Mouse (Mus musculus) embryo, embryonic 11.5 days (tissue): ENCODE measurements around the gene Scarb1.

Experiments used
- DNase-seq: peaks from one replicate; pipeline ENCODE4 v3.0.0-alpha.2; 2012; ENCODE audit warnings: low read depth, low spot score

Scarb1 gene

GRCm38 (mm10) chr5:125306372-125306771 is 34.5 kb downstream of the Scarb1 start:
- no peak for DNase-seq

GRCm38 (mm10) chr5:125305229-125306081 is 35.4 kb downstream of the Scarb1 start:
- no peak for DNase-seq

GRCm38 (mm10) chr5:125304245-125304856 is 36.5 kb downstream of the Scarb1 start:
- DNase-seq = peak; percentile 51

GRCm38 (mm10) chr5:125303055-125303454 is 37.8 kb downstream of the Scarb1 start:
- no peak for DNase-seq

GRCm38 (mm10) chr5:125298234-125298633 is 42.7 kb downstream of the Scarb1 start:
- DNase-seq = no peak

DNA sequence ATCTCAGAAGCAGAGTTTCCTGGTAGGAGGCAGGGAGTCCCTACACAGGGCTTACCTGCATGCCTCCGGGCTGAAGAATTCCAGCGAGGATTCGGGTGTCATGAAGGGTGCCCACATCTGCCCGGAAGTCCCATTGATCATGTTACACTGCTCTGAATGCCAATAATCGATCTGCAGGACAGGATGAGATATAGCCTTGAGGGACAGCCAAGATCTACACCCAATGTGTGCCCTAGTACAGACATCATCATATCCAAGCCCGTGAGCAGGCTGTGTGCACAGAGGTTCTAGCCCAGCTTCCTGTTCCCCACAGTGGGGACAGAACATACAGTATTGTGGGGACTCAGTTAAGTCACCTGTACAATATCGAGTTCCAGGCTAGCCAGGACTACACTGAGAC is 43.7 kb downstream of the Scarb1 start:
- DNase-seq = no peak

DNA sequence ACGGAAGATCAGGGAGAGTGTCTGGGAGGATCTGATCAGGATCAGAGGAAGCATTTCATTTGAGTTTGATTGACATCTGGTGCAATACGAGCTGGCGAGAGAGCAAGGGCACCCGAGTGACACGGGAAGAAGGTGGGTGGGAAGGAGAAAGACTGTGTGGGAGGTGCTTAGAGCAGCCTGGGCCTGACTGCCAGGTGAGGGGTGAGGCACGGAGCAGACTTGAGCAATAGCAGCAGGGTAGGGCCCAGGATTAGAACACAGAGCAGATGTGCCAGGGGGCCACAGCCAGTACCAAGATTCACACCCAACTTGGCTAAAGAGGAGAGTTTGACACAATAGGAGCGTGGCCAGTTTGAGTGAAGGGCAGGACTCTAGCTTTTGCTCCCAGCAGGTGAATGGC is 47.9 kb downstream of the Scarb1 start:
- DNase-seq = no peak

GRCm38 (mm10) chr5:125291895-125292294 is 49.0 kb downstream of the Scarb1 start:
- DNase-seq = no peak

- DNase-seq = no peak
These were observed 49.5 kb downstream of the Scarb1 start for GRCm38 (mm10) chr5:125291387-125291786.

DNA sequence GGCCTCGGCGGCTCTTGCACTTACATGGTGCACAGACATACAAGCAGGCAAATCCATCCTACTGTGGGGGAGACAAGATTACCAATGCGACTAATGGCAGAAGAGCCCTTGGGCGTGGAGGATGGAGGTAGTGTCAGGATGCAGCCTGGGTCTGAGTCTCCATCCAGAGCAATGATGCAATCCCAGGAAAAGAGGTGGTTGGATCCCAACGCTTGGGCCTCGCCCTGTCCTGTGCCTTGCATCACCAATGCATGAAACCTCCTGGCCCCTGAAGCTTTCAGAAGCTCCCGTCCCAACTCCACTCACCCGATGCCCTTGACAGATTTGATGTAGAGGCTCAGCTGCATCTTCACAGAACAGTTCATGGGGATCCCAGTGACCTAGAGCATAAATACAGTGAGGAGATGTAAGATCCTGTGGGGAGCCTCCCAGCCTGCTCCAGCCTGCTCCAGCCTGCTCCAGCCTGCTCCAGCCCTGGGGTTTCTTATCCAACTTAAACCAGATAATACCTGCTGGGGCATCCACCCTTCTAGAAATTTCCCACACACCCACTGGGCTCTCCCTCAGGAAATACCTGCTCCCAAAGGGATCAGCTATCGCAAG is 53.7 kb downstream of the Scarb1 start:
- no peak for DNase-seq

DNA sequence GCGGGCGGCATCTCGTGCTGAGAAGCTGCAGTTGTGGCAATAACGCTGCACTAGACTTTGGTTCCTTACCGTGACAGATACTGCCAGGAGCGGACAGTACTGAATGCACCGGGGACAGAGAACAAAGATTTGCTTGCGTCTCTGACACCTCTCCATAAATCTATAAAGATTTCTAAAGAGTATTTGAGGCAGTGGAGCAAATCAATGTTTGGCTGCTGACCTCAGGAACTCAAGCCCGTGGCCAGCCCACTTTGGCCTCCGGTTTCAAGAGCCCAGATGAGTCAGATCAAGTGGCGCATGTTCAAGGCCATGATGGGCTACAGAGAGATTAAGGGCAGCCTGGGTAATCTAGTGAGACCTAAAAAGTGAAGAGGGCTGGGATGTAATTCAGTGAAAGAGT is 54.8 kb downstream of the Scarb1 start:
- no peak for DNase-seq

- DNase-seq = peak; percentile 67
These were observed 56.9 kb downstream of the Scarb1 start for GRCm38 (mm10) chr5:125283748-125284640.

GRCm38 (mm10) chr5:125279216-125279615 is 61.7 kb downstream of the Scarb1 start:
- no peak for DNase-seq

- DNase-seq = no peak
These were observed 62.6 kb downstream of the Scarb1 start for GRCm38 (mm10) chr5:125278314-125278713.

DNA sequence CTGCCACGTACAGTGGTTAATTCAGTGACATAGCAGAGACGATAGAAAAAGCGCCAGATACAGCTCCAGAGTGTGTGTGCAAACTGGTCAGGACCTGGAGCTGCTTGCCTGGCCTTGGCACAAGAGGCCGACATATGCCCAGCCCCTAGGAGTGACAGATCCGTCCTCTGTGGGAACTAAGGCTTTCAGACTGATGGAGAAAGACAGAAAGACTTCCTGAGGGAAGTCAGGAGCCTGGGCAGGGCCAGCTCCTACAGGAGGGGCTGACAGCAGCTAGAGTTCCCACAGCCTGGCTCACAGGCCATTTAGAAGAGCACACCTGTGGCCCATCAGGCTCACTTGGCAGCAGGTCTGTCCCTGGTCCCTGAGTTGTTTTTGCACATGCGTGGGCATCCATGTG is 63.6 kb downstream of the Scarb1 start:
- no peak for DNase-seq

DNA sequence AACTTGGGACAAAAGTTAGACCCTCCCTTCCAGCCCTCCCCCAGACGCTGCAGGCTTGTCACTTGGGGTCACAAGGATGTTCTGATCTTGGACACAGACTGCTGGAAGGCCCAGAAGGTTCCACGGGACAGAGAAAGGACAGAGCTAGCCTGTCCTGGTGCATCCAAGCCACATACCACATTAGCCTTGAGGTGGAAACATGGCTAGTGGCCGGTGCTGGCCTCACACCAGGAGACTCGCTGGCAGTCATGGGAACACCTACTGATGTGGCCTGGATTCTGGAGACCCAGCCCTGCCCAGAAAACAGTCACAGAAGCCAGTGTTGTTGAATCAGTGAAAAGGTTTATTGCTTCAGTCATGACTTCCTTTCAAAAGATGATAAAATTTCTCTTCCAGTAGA is 64.1 kb downstream of the Scarb1 start:
- DNase-seq = no peak

- DNase-seq = no peak
These were observed 65.6 kb downstream of the Scarb1 start for GRCm38 (mm10) chr5:125275315-125275714.

- DNase-seq = no peak
These were observed 66.1 kb downstream of the Scarb1 start for GRCm38 (mm10) chr5:125274773-125275172.

DNA sequence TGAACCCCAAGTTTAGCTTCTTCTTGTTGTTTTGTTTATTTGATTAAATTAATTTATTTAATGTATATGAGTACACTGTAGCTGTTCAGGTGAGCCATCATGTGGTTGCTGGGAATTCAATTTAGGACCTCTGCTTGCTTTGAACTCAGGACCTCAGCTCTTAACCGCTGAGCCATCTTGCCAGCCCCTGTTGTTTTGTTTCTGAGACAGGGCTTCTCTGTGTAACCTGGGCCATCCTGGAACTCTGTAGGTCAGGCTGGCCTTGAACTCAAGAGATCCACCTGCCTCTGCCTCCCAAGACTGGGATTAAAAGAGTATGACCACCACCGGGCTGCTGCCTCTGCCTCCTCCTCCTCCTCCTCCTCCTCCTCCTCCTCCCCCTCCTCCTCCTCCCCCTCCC is 66.7 kb downstream of the Scarb1 start:
- no peak for DNase-seq

DNA sequence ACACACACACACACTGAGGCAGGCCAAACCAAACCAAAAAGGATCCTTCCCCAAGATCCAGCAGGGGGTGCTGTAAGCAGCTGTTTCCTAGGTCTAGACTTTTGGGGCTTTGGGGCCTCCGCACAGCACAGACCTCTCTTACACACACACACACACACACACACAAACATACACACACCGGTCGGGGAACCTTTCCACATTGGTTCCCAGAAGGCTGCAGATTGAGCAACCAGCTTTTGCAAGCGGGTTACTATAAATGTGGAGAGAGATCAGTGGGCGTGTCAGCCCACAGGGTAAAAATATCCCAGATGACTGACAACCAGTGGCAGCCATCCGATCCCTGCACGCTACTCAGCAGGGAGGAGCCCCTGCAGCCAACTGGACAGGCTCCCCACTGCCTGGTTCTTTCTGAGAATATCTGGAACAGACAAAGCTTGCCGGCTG is 67.2 kb downstream of the Scarb1 start:
- DNase-seq = no peak

- DNase-seq = no peak
These were observed 68.5 kb downstream of the Scarb1 start for GRCm38 (mm10) chr5:125272231-125272988.
